Mouse (Mus musculus) layer of hippocampus, adult 9-10 months (tissue): ENCODE measurements around the gene Tmem92.

Source experiments
- DNase-seq: peaks from one replicate; pipeline ENCODE4 v3.0.0; 2022; ENCODE audit warnings: low spot score

The Tmem92 gene

GRCm38 (mm10) chr11:94728545-94728944 lies 54.0 kb downstream of the Tmem92 start:
- no peak for DNase-seq

- no peak for DNase-seq
Observed at GRCm38 (mm10) chr11:94727306-94727705, 55.2 kb downstream of the Tmem92 start.
